Mouse (Mus musculus) gastrocnemius, adult 18-20 months (tissue): ENCODE measurements around the gene Fkbp10. TPM values are rescaled to one million over a fixed set of nuclear protein-coding genes. Genes with fewer than 3 reads are reported as not detected.

Source experiments
- DNase-seq: peaks from one replicate; pipeline ENCODE4 v3.0.0; 2021; ENCODE audit warnings: low spot score
- total RNA-seq, 2 experiments: library from RNA; stranded (reverse); gene quantifications; 2 replicates each; pipeline ENCODE4 v1.2.3; 2021

Gene Fkbp10
- total RNA-seq, 2 experiments from 2014 or later: 1.9 to 2.6 TPM

DNA sequence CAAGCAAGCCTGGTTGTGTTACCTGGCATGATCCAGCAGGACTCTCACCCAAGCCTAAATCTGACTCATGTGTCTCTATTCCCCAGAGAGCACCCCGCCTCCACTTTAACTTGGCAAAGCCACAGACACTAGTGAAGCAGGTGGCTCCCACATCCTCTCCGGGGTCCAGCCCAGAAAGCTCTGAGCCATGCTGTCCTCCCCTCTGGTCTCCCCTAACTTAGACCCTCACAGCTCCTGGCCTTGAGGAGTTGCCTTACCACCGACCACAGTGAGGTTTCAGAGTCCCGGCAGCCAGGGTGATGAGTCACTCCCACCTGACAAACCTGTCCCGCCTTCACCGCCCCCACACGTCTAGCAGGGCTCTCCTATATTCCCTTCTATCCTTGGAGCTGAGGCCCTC, 21.8 kb upstream of the Fkbp10 start:
- peak; percentile 57 for DNase-seq

DNA sequence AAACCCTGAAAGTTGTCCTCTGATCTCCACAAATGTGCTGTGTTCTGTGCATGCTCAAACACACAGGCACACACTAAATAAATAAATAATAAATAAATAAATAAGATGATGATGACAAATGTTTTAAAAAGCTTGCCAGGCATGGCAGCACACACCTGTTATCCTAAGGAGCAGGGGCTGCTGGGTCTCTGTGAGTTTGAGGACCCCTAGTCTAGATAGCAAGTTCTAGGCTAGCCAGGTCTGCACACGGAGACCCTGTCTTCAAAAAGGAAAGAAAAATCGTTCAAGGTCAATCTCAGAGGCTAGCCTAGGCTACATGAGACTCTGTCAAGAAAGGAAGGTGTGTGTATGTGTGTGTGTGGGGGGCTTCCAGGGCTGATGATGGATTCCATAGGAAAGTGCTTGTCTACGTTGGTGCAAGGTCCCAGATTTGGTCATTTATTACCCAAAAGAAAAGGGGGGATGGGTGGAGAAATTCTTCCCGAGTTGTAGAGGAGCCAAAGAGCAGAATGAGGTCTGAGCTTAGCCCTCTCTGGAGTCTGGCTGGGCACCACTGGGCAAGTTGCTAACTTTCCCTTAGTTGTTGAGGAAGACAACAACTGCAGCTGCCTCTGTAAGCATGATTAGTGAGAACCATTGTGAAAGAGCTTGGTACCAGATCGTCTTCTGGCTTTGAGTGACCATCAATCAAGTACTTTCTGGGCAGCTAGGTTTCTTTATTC, 21.0 kb upstream of the Fkbp10 start:
- DNase-seq: no peak

DNA sequence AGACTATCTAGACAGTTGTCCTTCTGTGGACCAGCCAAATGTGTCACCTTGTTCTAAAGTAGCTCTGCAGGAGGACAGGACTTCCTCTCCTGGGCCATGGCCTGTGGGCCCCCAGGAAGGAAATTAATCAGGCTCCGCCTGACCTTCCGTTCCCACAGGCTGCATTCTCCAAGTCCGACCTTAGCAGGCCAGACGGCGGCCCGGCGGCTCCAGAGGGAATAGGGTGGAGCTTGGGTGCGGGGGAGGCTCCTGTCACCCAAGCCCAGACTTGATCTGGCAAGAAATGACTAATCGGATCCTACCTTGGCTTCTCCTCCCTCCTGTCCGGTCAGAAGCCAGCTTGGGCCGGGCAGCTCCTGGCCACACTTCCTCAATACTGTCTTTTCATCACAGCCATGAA, 20.3 kb upstream of the Fkbp10 start:
- peak; percentile 84 for DNase-seq

GRCm38 (mm10) chr11:100395861-100396631, 19.5 kb upstream of the Fkbp10 start:
- peak; percentile 32 for DNase-seq

DNA sequence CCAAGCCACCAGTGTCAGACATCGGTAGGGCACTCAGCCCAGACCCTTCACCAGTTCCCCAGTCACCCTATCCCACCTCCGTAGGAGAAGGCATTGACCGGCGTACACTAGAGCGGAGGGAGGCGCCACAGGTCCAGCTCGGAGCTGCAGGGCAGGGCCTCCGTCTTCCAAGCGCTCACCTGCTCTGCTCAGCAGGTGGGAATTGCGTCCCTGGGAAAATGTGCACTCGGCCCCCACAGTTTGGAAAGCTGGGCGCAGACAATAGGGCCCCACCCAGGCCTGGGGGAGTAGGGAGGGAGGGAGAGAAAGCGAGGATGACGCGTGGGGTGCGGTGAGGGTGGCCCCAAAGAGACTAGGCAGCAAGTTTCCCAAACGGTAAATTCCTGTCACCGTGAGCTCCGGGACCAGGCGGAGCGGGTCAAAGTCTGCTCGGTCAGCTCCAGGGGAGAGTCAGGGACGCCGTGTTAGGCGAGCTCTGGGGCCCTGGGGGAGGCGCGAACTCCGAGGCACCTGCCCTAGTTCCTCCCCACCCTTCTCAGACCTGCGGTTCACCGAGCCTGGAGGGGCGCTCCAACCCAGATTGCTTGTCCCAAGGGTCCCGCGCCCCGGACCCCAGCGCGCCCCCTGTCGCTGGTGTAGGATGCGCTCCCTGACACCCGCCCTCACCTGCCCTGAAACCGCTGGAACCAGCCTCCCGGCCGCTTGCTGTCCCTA, 18.5 kb upstream of the Fkbp10 start:
- peak; percentile 48 for DNase-seq

DNA sequence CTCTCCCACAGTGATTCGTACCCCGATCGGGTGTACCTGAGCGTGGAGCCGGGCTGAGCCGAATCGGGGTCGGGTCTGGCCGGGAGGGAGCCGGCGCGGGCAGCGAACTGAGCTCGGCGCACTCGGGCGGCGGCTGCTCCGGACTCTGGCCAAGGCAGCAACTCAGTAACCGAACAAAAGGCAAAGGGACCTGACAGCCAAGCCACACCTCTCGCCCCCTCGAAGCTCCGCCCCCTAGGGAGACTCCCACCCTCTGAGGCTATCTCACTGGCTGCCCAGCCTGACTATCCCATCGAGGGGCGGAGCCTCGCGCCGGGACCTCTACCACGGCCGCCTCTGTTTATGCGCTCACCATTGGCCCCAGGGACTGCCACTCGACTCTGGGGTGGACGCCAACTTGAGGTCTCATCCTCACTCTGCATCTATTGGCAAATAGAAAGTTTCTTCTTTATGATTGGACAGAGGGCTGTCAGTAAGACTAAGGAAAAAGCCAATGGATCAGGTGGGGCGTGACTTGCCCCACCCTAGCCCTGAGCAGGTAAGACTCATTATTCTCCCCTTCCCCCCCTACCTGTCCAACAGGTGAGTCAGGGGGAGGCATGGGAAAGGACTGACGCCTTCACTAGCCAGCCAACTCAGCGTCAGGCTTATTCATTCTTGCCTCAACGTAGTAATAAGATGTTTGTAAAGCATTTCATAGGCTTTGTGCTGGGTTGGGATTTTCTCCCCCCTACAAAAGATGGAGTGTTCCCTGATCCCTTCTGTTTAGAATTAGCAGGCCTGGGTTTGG, 17.7 kb upstream of the Fkbp10 start, which contains the start of gene Jup:
Gene Jup, minus strand, starts transcription at position 164 of the 790 bp plus-strand sequence.
- peak; percentile 99 for DNase-seq

DNA sequence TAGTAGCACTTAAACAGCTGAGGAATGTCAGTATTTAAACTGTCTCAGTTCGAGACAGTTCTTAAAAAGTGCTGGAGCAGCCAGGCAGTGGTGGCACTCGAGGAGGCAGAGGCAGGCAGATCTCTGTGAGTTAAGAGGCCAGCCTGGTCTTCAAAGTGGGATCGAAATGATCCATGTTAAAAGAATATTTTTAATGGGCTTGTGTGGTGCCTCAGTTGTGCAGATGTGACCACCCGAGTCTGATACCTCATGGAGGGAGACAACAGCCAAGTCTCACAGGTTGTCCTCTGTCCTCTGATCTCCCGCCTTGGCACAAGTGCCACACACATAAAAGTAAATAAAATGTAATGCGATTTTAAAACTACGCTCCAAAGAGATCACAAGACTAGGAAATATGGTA, 17.0 kb upstream of the Fkbp10 start:
- no peak for DNase-seq

GRCm38 (mm10) chr11:100399320-100399719, 16.2 kb upstream of the Fkbp10 start:
- no peak for DNase-seq

DNA sequence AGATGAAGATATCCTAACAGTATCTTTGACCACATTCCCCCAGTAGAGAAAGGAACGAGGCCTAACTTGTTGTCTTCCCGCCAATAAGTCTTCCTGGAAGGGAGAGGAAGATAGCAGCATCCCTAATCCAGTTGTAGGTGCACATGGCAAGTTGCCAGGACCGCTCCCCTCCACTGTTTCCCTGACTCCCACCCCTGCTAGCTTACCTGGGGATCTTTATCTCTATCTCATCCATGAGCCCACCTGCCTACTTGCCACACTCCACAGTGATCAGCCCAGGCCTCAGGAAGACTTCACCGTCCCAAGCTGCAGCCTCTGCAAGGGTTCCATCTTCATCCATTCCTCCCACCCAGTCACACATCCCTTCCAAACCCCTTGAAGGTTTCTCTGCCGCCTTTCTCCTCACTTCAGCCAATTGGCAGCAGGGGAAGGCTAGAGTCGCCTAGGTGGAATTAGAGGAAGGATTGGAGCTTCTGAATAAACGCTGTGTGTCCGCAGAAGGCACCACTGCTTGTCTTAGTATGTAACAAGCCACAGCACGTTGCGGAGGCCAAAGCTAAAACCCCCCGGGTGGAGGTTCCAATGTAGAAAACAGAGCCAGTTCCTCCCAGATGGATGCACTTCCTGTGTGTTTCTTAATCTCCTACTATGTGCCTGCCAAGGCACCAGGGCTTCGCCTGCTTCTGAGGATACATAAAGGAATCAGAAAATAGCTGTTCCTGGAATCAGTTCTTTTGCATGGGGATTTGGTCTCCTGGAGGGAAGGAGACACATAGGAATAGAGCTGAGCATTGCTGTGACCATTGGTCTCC, 15.6 kb upstream of the Fkbp10 start:
- DNase-seq: no peak

DNA sequence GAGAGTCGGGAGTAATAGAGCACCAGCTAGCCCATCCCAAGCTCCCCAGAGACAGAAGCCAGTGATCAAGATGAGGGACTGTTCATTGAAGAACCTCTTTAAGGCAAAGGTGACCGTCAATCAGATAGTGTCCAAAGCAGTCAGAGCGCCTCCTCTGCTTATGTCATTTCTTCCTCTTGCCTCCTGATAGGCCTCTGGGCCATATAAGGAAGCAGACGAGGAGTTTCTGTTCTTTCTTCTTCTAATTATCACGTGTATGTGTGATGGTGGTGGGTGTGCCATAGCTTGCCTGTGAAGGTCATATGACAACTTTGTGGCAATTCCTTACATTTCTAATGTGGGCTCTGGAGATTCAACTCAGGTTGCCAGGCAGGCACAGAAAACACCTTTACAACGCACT, 14.7 kb upstream of the Fkbp10 start:
- no peak for DNase-seq

DNA sequence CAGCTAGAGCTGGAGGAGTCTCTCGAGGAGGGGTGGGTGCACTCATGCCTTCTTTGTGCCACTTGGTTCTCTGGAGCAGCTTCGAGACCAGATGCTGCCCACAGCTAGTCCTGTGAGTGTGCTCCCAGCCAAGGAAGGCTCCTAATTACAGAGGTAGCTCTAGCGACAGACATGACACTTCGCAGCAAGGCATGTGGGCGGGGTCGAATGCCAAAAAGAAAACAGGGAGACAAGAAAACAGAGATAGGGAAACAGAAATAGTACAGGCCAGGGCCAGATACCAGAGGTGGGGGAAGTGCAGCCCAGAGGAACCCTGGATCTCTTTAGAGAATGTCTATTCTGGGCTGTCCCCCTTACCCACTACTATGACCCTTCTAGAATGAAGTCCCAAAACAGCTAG, 13.3 kb upstream of the Fkbp10 start:
- DNase-seq: no peak

- DNase-seq: no peak
Observed at GRCm38 (mm10) chr11:100402682-100403081, 12.8 kb upstream of the Fkbp10 start.

- no peak for DNase-seq
Observed at GRCm38 (mm10) chr11:100403445-100404134, 11.9 kb upstream of the Fkbp10 start.

GRCm38 (mm10) chr11:100404456-100405074, 10.9 kb upstream of the Fkbp10 start:
- no peak for DNase-seq

GRCm38 (mm10) chr11:100406273-100406672, 9.2 kb upstream of the Fkbp10 start:
- no peak for DNase-seq

GRCm38 (mm10) chr11:100406995-100407705, 8.3 kb upstream of the Fkbp10 start:
- no peak for DNase-seq

DNA sequence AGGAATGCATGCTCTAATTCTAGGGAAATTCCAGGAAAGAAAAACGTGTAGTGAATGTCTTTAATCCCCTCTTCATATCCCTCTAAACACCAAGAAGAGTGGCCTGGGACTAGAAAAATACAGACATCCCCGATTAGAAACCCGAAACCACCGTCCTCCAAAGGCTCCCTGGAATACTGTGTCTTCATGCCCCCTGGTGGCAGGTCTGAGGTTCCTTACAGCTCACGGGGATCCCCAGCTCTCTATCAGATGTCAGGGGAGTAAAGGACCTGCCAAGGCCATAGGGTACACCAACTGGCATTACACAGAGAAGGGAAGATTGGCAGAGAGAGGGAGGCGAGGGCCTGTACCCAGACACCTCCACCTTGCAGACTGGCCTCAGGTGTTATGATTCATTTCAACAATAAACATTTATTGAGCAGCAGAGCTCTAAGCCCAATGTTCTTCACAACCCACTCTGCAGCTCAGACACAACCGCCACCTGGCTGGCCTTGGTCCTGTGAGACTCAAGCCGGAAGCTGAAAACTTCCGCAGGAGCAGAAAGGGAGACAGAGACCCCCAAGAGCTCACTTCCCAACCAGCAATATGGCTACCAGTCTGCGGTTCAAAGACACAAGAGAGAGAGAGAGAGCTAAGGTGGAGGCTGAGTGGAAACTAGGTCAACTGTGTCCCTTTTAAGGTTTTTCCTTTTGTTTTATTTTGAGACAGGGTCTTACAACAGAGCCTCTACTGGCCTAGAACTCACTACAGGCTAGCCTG, 7.2 kb upstream of the Fkbp10 start:
- DNase-seq: peak; percentile 86

- no peak for DNase-seq
Observed at GRCm38 (mm10) chr11:100408835-100409462, 6.5 kb upstream of the Fkbp10 start.
